In genomic region chr4:50242042-50242441, GRCm38 (mm10) we compare ENCODE assay signal across 16 mouse cellular contexts.
"Had no signal": no experiment of that assay in that cellular context is flagged by ENCODE, and none has a peak within 500 bp of the region (broad histone marks: within the 10 kb centered on the region; RNA-seq: fewer than 3 reads in every experiment).

No protein-coding gene starts in this region.

- H3K4me3 ChIP-seq: neural tube, embryonic 12.5 days; neural tube, embryonic 13.5 days; neural tube, embryonic 15.5 days; stomach, embryonic 15.5 days had no signal

- H3K36me3 ChIP-seq: neural tube, embryonic 12.5 days; neural tube, embryonic 13.5 days; neural tube, embryonic 15.5 days; stomach, embryonic 15.5 days had no signal

- H3K4me2 ChIP-seq: neural tube, embryonic 12.5 days; neural tube, embryonic 13.5 days; neural tube, embryonic 15.5 days; stomach, embryonic 15.5 days had no signal

- H3K27ac ChIP-seq: neural tube, embryonic 12.5 days; neural tube, embryonic 13.5 days; neural tube, embryonic 15.5 days; stomach, embryonic 15.5 days; stomach, postnatal 0 days had no signal

- H3K4me1 ChIP-seq: neural tube, embryonic 12.5 days; neural tube, embryonic 13.5 days; neural tube, embryonic 15.5 days; stomach, embryonic 15.5 days had no signal

- H3K9ac ChIP-seq: neural tube, embryonic 12.5 days; neural tube, embryonic 13.5 days; neural tube, embryonic 15.5 days; stomach, embryonic 15.5 days had no signal

- H3K9me3 ChIP-seq: neural tube, embryonic 12.5 days; neural tube, embryonic 13.5 days; neural tube, embryonic 15.5 days; stomach, embryonic 15.5 days had no signal

- H3K27me3 ChIP-seq: neural tube, embryonic 12.5 days; neural tube, embryonic 13.5 days; neural tube, embryonic 15.5 days; stomach, embryonic 15.5 days had no signal

- DNase-seq: retina, postnatal 1 day; right cerebral cortex, adult 18-20 months; right cerebral cortex, postnatal 14 days; right cerebral cortex, postnatal 25 days; right cerebral cortex, postnatal 4 days; spleen, adult 18-20 months; thymus, adult 2 months; thymus, postnatal 14 days; thymus, postnatal 25 days; thymus, postnatal 36 days; thymus, postnatal 4 days had no signal
